Mouse (Mus musculus): Measurements from ENCODE around the gene Olfr937. TPM values are rescaled to one million over a fixed set of nuclear protein-coding genes. Genes with fewer than 3 reads are reported as not detected.

Gene Olfr937
- not detected in 2 replicates for polyA plus RNA-seq (2015; fragmentation: Nextera tagmentation; extraction: Ambion mirVana)

- no peak for ATAC-seq (ENCODE audit: low FRiP score)
- H3K9me3 ChIP-seq: no peaks in the 10 kb centered on the region
- no peak within 1 kb of the TSS for H3K27ac ChIP-seq
- no peaks in the 10 kb centered on the region for H3K4me1 ChIP-seq (replicated peaks)
- H3K9ac ChIP-seq: no peak within 1 kb of the TSS
- H3K4me3 ChIP-seq: no peak within 1 kb of the TSS
- WGBS: 76% methylated on average over 1 of the region's 1 CpGs
- no peaks in the 10 kb centered on the region for H3K36me3 ChIP-seq
- no peak within 1 kb of the TSS for H3K4me2 ChIP-seq
- no peaks in the 10 kb centered on the region for H3K27me3 ChIP-seq
These were observed at the start of gene Olfr937 for GRCm38 (mm10) chr9:39064851-39065250. Gene Olfr937, minus strand, starts transcription at chr9:39064951.

- no peaks in the 10 kb centered on the region for H3K36me3 ChIP-seq
- no peak within 1 kb of the TSS for H3K27ac ChIP-seq
- ATAC-seq (ENCODE audit: low FRiP score): no peak
- WGBS: 89% methylated on average over 2 of the region's 2 CpGs
- no peaks in the 10 kb centered on the region for H3K9me3 ChIP-seq
- no peak within 1 kb of the TSS for H3K9ac ChIP-seq
- H3K27me3 ChIP-seq: no peaks in the 10 kb centered on the region
- H3K4me1 ChIP-seq (replicated peaks): no peaks in the 10 kb centered on the region
- no peak within 1 kb of the TSS for H3K4me2 ChIP-seq
- H3K4me3 ChIP-seq: no peak within 1 kb of the TSS
These were observed 14.0 kb upstream of the Olfr937 start, which contains the start of gene Olfr938 for GRCm38 (mm10) chr9:39078787-39079186. Gene Olfr938, minus strand, starts transcription at chr9:39078887.

GRCm38 (mm10) chr9:39023277-39023676, 41.5 kb downstream of the Olfr937 start, which contains the start of gene Olfr146:
Gene Olfr146, minus strand, starts transcription at chr9:39023377.
- no peak within 1 kb of the TSS for H3K4me2 ChIP-seq
- WGBS: 91% methylated on average over 1 of the region's 1 CpGs
- H3K27ac ChIP-seq: no peak within 1 kb of the TSS
- H3K4me1 ChIP-seq (replicated peaks): no peaks in the 10 kb centered on the region
- H3K27me3 ChIP-seq: no peaks in the 10 kb centered on the region
- H3K9me3 ChIP-seq: no peaks in the 10 kb centered on the region
- no peak within 1 kb of the TSS for H3K4me3 ChIP-seq
- H3K9ac ChIP-seq: no peak within 1 kb of the TSS
- H3K36me3 ChIP-seq: no peaks in the 10 kb centered on the region
- no peak for ATAC-seq (ENCODE audit: low FRiP score)

Small RNA genes within 50 kb of the gene (microRNA-seq; reads per million reads assigned to microRNA genes)
- not detected for gene Gm25032
- gene Gm25529: not detected

Other genes starting within 250 kb of the Olfr937 start
- not detected in 2 replicates for gene Olfr923, start 238.4 kb downstream of the Olfr937 start, polyA plus RNA-seq (2015; fragmentation: Nextera tagmentation; extraction: Ambion mirVana)
- gene Olfr924, start 220.5 kb downstream of the Olfr937 start, polyA plus RNA-seq (2015; fragmentation: Nextera tagmentation; extraction: Ambion mirVana): not detected in 2 replicates
- not detected in 2 replicates for gene Olfr26, start 209.9 kb downstream of the Olfr937 start, polyA plus RNA-seq (2015; fragmentation: Nextera tagmentation; extraction: Ambion mirVana)
- not detected in 2 replicates for gene Olfr926, start 187.8 kb downstream of the Olfr937 start, polyA plus RNA-seq (2015; fragmentation: Nextera tagmentation; extraction: Ambion mirVana)
- not detected in 2 replicates for gene Olfr930, start 135.1 kb downstream of the Olfr937 start, polyA plus RNA-seq (2015; fragmentation: Nextera tagmentation; extraction: Ambion mirVana)
- not detected in 2 replicates for gene Olfr933, start 92.6 kb downstream of the Olfr937 start, polyA plus RNA-seq (2015; fragmentation: Nextera tagmentation; extraction: Ambion mirVana)
- not detected in 2 replicates for gene Olfr934, start 76.6 kb downstream of the Olfr937 start, polyA plus RNA-seq (2015; fragmentation: Nextera tagmentation; extraction: Ambion mirVana)
- not detected in 2 replicates for gene Olfr935, start 65.3 kb downstream of the Olfr937 start, polyA plus RNA-seq (2015; fragmentation: Nextera tagmentation; extraction: Ambion mirVana)
- not detected in 2 replicates for gene Olfr146, start 41.6 kb downstream of the Olfr937 start, polyA plus RNA-seq (2015; fragmentation: Nextera tagmentation; extraction: Ambion mirVana)
- not detected in 2 replicates for gene Olfr938, start 13.9 kb upstream of the Olfr937 start, polyA plus RNA-seq (2015; fragmentation: Nextera tagmentation; extraction: Ambion mirVana)
- not detected in 2 replicates for gene Olfr27, start 63.2 kb upstream of the Olfr937 start, polyA plus RNA-seq (2015; fragmentation: Nextera tagmentation; extraction: Ambion mirVana)
- gene Olfr943, start 101.4 kb upstream of the Olfr937 start, polyA plus RNA-seq (2015; fragmentation: Nextera tagmentation; extraction: Ambion mirVana): not detected in 2 replicates
- not detected in 2 replicates for gene Olfr944, start 137.0 kb upstream of the Olfr937 start, polyA plus RNA-seq (2015; fragmentation: Nextera tagmentation; extraction: Ambion mirVana)
- not detected in 2 replicates for gene Olfr1537, start 185.0 kb upstream of the Olfr937 start, polyA plus RNA-seq (2015; fragmentation: Nextera tagmentation; extraction: Ambion mirVana)
- not detected in 2 replicates for gene Olfr945, start 211.9 kb upstream of the Olfr937 start, polyA plus RNA-seq (2015; fragmentation: Nextera tagmentation; extraction: Ambion mirVana)

Measured in hindbrain, embryonic 13.5 days (tissue).